Mouse (Mus musculus): Measurements from ENCODE around the gene Socs2. TPM values are rescaled to one million over a fixed set of nuclear protein-coding genes. Genes with fewer than 3 reads are reported as not detected.

The Socs2 gene
- polyA plus RNA-seq, 1 experiment from 2014 or later, result 19.4 TPM

- H3K4me1 ChIP-seq (replicated peaks; ENCODE audit: control insufficient read depth, insufficient read depth, low read length), result no peaks in the 10 kb centered on the region
- no peak overlapping the region for H3K27ac ChIP-seq (ENCODE audit: low read depth, low read length)
- no peaks in the 10 kb centered on the region for H3K36me3 ChIP-seq (ENCODE audit: control insufficient read depth, insufficient read depth, low read length)
- no peak for ATAC-seq (replicated peaks; ENCODE audit: low FRiP score)
- no peaks in the 10 kb centered on the region for H3K9me3 ChIP-seq (ENCODE audit: control insufficient read depth, low read length)
- no peaks in the 10 kb centered on the region for H3K27me3 ChIP-seq (replicated peaks; ENCODE audit: control insufficient read depth, insufficient read depth, low read length)
- H3K9ac ChIP-seq (ENCODE audit: low read depth, low read length), result no peak overlapping the region
- no peak for DNase-seq (ENCODE audit: low spot score)
- no peak overlapping the region for H3K4me3 ChIP-seq (ENCODE audit: low read depth, low read length)
- WGBS, result 75% methylated on average over 5 of the region's 5 CpGs
- no peak overlapping the region for H3K4me2 ChIP-seq
These were observed 36.3 kb upstream of the Socs2 start for GRCm38 (mm10) chr10:95453282-95453681.

GRCm38 (mm10) chr10:95449033-95449432 lies 32.1 kb upstream of the Socs2 start:
- no peak overlapping the region for H3K4me2 ChIP-seq
- H3K4me3 ChIP-seq (ENCODE audit: low read depth, low read length), result no peak overlapping the region
- H3K9me3 ChIP-seq (ENCODE audit: control insufficient read depth, low read length), result no peaks in the 10 kb centered on the region
- no peak overlapping the region for H3K9ac ChIP-seq (ENCODE audit: low read depth, low read length)
- H3K27ac ChIP-seq (ENCODE audit: low read depth, low read length), result no peak overlapping the region
- no peaks in the 10 kb centered on the region for H3K4me1 ChIP-seq (replicated peaks; ENCODE audit: control insufficient read depth, insufficient read depth, low read length)
- no peak for ATAC-seq (replicated peaks; ENCODE audit: low FRiP score)
- no peaks in the 10 kb centered on the region for H3K27me3 ChIP-seq (replicated peaks; ENCODE audit: control insufficient read depth, insufficient read depth, low read length)
- DNase-seq (ENCODE audit: low spot score), result no peak
- H3K36me3 ChIP-seq (ENCODE audit: control insufficient read depth, insufficient read depth, low read length), result no peaks in the 10 kb centered on the region
- WGBS, result 47% methylated on average over 6 of the region's 6 CpGs

GRCm38 (mm10) chr10:95447954-95448353 lies 31.0 kb upstream of the Socs2 start:
- Histone ChIP-seq H3K4me3 (ENCODE audit: low read depth, low read length) (no peak overlapping the region), H3K27me3 (replicated peaks; ENCODE audit: control insufficient read depth, insufficient read depth, low read length) (no peaks in the 10 kb centered on the region), H3K27ac (ENCODE audit: low read depth, low read length) (no peak overlapping the region), H3K9me3 (ENCODE audit: control insufficient read depth, low read length) (no peaks in the 10 kb centered on the region), H3K36me3 (ENCODE audit: control insufficient read depth, insufficient read depth, low read length) (no peaks in the 10 kb centered on the region), H3K4me2 (no peak overlapping the region), H3K4me1 (replicated peaks; ENCODE audit: control insufficient read depth, insufficient read depth, low read length) (no peaks in the 10 kb centered on the region), H3K9ac (ENCODE audit: low read depth, low read length) (no peak overlapping the region)
- 82% methylated on average over 16 of the region's 16 CpGs for WGBS
- DNase-seq (ENCODE audit: low spot score), result no peak
- no peak for ATAC-seq (replicated peaks; ENCODE audit: low FRiP score)

GRCm38 (mm10) chr10:95445104-95446056 lies 28.4 kb upstream of the Socs2 start:
- H3K4me1 ChIP-seq (replicated peaks; ENCODE audit: control insufficient read depth, insufficient read depth, low read length), result no peaks in the 10 kb centered on the region
- no peaks in the 10 kb centered on the region for H3K9me3 ChIP-seq (ENCODE audit: control insufficient read depth, low read length)
- no peaks in the 10 kb centered on the region for H3K36me3 ChIP-seq (ENCODE audit: control insufficient read depth, insufficient read depth, low read length)
- WGBS, result 75% methylated on average over 18 of the region's 18 CpGs
- H3K9ac ChIP-seq (ENCODE audit: low read depth, low read length), result no peak overlapping the region
- no peaks in the 10 kb centered on the region for H3K27me3 ChIP-seq (replicated peaks; ENCODE audit: control insufficient read depth, insufficient read depth, low read length)
- no peak overlapping the region for H3K4me2 ChIP-seq
- no peak overlapping the region for H3K27ac ChIP-seq (ENCODE audit: low read depth, low read length)
- DNase-seq (ENCODE audit: low spot score) (no peak), ATAC-seq (replicated peaks; ENCODE audit: low FRiP score) (no peak)
- H3K4me3 ChIP-seq (ENCODE audit: low read depth, low read length), result no peak overlapping the region

GRCm38 (mm10) chr10:95442334-95442733 lies 25.4 kb upstream of the Socs2 start:
- DNase-seq (ENCODE audit: low spot score) (no peak), ATAC-seq (replicated peaks; ENCODE audit: low FRiP score) (no peak)
- Histone ChIP-seq H3K4me2 (no peak overlapping the region), H3K27ac (ENCODE audit: low read depth, low read length) (no peak overlapping the region), H3K9ac (ENCODE audit: low read depth, low read length) (no peak overlapping the region), H3K36me3 (ENCODE audit: control insufficient read depth, insufficient read depth, low read length) (no peaks in the 10 kb centered on the region), H3K9me3 (ENCODE audit: control insufficient read depth, low read length) (no peaks in the 10 kb centered on the region), H3K4me1 (replicated peaks; ENCODE audit: control insufficient read depth, insufficient read depth, low read length) (no peaks in the 10 kb centered on the region), H3K27me3 (replicated peaks; ENCODE audit: control insufficient read depth, insufficient read depth, low read length) (no peaks in the 10 kb centered on the region), H3K4me3 (ENCODE audit: low read depth, low read length) (no peak overlapping the region)
- WGBS, result 59% methylated on average over 4 of the region's 4 CpGs

GRCm38 (mm10) chr10:95440566-95440965 lies 23.6 kb upstream of the Socs2 start:
- no peaks in the 10 kb centered on the region for H3K4me1 ChIP-seq (replicated peaks; ENCODE audit: control insufficient read depth, insufficient read depth, low read length)
- H3K9ac ChIP-seq (ENCODE audit: low read depth, low read length), result no peak overlapping the region
- no peak overlapping the region for H3K4me2 ChIP-seq
- no peaks in the 10 kb centered on the region for H3K36me3 ChIP-seq (ENCODE audit: control insufficient read depth, insufficient read depth, low read length)
- H3K9me3 ChIP-seq (ENCODE audit: control insufficient read depth, low read length), result no peaks in the 10 kb centered on the region
- no peak for ATAC-seq (replicated peaks; ENCODE audit: low FRiP score)
- no peak overlapping the region for H3K27ac ChIP-seq (ENCODE audit: low read depth, low read length)
- no peaks in the 10 kb centered on the region for H3K27me3 ChIP-seq (replicated peaks; ENCODE audit: control insufficient read depth, insufficient read depth, low read length)
- H3K4me3 ChIP-seq (ENCODE audit: low read depth, low read length), result no peak overlapping the region
- 46% methylated on average over 2 of the region's 2 CpGs for WGBS
- DNase-seq (ENCODE audit: low spot score), result no peak

GRCm38 (mm10) chr10:95439718-95440339 lies 22.8 kb upstream of the Socs2 start:
- Histone ChIP-seq H3K27me3 (replicated peaks; ENCODE audit: control insufficient read depth, insufficient read depth, low read length) (no peaks in the 10 kb centered on the region), H3K4me1 (replicated peaks; ENCODE audit: control insufficient read depth, insufficient read depth, low read length) (no peaks in the 10 kb centered on the region), H3K36me3 (ENCODE audit: control insufficient read depth, insufficient read depth, low read length) (no peaks in the 10 kb centered on the region), H3K4me3 (ENCODE audit: low read depth, low read length) (no peak overlapping the region), H3K27ac (ENCODE audit: low read depth, low read length) (no peak overlapping the region), H3K9ac (ENCODE audit: low read depth, low read length) (no peak overlapping the region), H3K9me3 (ENCODE audit: control insufficient read depth, low read length) (no peaks in the 10 kb centered on the region), H3K4me2 (no peak overlapping the region)
- 71% methylated on average over 10 of the region's 10 CpGs for WGBS
- DNase-seq (ENCODE audit: low spot score) (no peak), ATAC-seq (replicated peaks; ENCODE audit: low FRiP score) (no peak)

- H3K4me3 ChIP-seq (ENCODE audit: low read depth, low read length), result no peak overlapping the region
- no peak for DNase-seq (ENCODE audit: low spot score)
These were observed 22.0 kb upstream of the Socs2 start for GRCm38 (mm10) chr10:95438941-95439340.

More at GRCm38 (mm10) chr10:95438941-95439340, 22.0 kb upstream of the Socs2 start:
- 25% methylated on average over 11 of the region's 11 CpGs for WGBS
- Histone ChIP-seq H3K27me3 (replicated peaks; ENCODE audit: control insufficient read depth, insufficient read depth, low read length) (no peaks in the 10 kb centered on the region), H3K4me1 (replicated peaks; ENCODE audit: control insufficient read depth, insufficient read depth, low read length) (no peaks in the 10 kb centered on the region), H3K9me3 (ENCODE audit: control insufficient read depth, low read length) (no peaks in the 10 kb centered on the region), H3K27ac (ENCODE audit: low read depth, low read length) (no peak overlapping the region), H3K4me2 (peak overlapping the region; percentile 29; the same call in 1 of the 2 replicates), H3K36me3 (ENCODE audit: control insufficient read depth, insufficient read depth, low read length) (no peaks in the 10 kb centered on the region), H3K9ac (ENCODE audit: low read depth, low read length) (no peak overlapping the region)
- ATAC-seq (replicated peaks; ENCODE audit: low FRiP score), result no peak
